Mouse (Mus musculus) hindbrain, embryonic 11.5 days (tissue): Measurements from ENCODE around the gene Dtx4. TPM values are rescaled to one million over a fixed set of nuclear protein-coding genes. Genes with fewer than 3 reads are reported as not detected.
A peak's percentile ranks its signal among the peaks of the same experiment; 100 is the strongest.

ENCODE experiments used
- ATAC-seq: fragments of 200-750 bp; cut with Nextera tagmentation; 2 replicates; pipeline ENCODE4 v1.8.0; 2017; ENCODE audit warnings: mild to moderate bottlenecking, moderate TSS enrichment, moderate library complexity; ENCODE audit not compliant: low FRiP score
- DNase-seq: peaks from one replicate; pipeline ENCODE4 v3.0.0-alpha.2; 2015; ENCODE audit warnings: low spot score
- H3K27ac ChIP-seq: fragments of 300-500 bp; sonication (generic); 2 replicates; pipeline ENCODE4 v1.5.1; 2014; ENCODE audit warnings: mild to moderate bottlenecking, low read depth, low read length
- H3K27me3 ChIP-seq: fragments of 300-500 bp; sonication (generic); 2 replicates; pipeline ENCODE4 v1.6.1; 2014; ENCODE audit warnings: mild to moderate bottlenecking, low read length, moderate library complexity, mixed read lengths; ENCODE audit not compliant: control insufficient read depth, insufficient read depth
- H3K36me3 ChIP-seq: fragments of 300-500 bp; sonication (generic); 2 replicates; pipeline ENCODE4 v1.6.1; 2014; ENCODE audit warnings: mild to moderate bottlenecking, low read length, moderate library complexity, mixed read lengths; ENCODE audit not compliant: control insufficient read depth, insufficient read depth
- H3K4me1 ChIP-seq: fragments of 300-500 bp; sonication (generic); replicated peaks from 2 replicates; pipeline ENCODE4 v1.6.1; 2014; ENCODE audit warnings: low read length, mixed read lengths; ENCODE audit not compliant: control insufficient read depth, insufficient read depth
- H3K4me2 ChIP-seq: fragments of 300-500 bp; sonication (generic); replicated peaks from 2 replicates; pipeline ENCODE4 v1.6.1; 2014; ENCODE audit warnings: mild to moderate bottlenecking, low read depth, low read length
- H3K4me3 ChIP-seq: fragments of 300-500 bp; sonication (generic); 2 replicates; pipeline ENCODE4 v1.5.1; 2014; ENCODE audit warnings: low read depth, low read length
- H3K9ac ChIP-seq: fragments of 300-500 bp; sonication (generic); 2 replicates; pipeline ENCODE4 v1.6.1; 2014; ENCODE audit warnings: low read depth, low read length
- H3K9me3 ChIP-seq: fragments of 300-500 bp; sonication (generic); 2 replicates; pipeline ENCODE4 v1.6.1; 2016; ENCODE audit warnings: low read length; ENCODE audit not compliant: control insufficient read depth
- WGBS: fragments of 180-500 bp; shearing (Covaris S2); extraction: QIAGEN DNeasy Blood & Tissue Kit; methylation state at CpG from one replicate; pipeline ENCODE4 v1.1.7; 2014; 5-methylcytosine and 5-hydroxymethylcytosine counted together
- polyA plus RNA-seq: library from polyadenylated mRNA; unstranded; fragments of >200 nt; fragmentation: Nextera tagmentation; extraction: Ambion mirVana; gene quantifications from 2 replicates; pipeline ENCODE4 v1.2.1, GENCODE M21; 2014

Gene Dtx4
- polyA plus RNA-seq, 1 experiment from 2014 or later, result 55.4 TPM

DNA sequence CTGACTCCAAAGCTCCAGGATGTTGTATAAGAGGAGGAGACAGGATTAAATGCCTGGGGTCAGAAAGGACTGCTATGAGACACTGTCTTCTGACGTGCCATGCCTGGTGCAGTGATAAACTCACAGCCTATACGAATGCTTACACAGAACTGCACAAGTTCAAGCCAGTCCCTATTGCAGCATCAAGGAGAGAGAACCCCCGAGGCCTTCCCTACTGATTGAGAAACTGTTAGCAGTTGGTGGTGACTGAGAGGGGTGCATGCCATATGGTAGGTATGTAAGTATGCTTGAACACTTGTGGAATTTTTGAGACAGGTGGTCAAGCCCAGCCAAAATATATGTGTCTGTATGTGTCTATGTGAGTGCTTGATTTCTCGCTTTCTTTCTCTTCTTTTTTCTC is 22.1 kb upstream of the Dtx4 start:
- no peaks in the 10 kb centered on the region for H3K9me3 ChIP-seq
- no peak for ATAC-seq
- H3K36me3 ChIP-seq, result no peaks in the 10 kb centered on the region
- no peak for DNase-seq
- no peaks in the 10 kb centered on the region for H3K27me3 ChIP-seq
- 61% methylated on average over 4 of the region's 4 CpGs for WGBS
- H3K4me3 ChIP-seq, result no peak overlapping the region
- no peak overlapping the region for H3K4me2 ChIP-seq
- H3K4me1 ChIP-seq, result no peaks in the 10 kb centered on the region
- no peak overlapping the region for H3K27ac ChIP-seq
- no peak overlapping the region for H3K9ac ChIP-seq

DNA sequence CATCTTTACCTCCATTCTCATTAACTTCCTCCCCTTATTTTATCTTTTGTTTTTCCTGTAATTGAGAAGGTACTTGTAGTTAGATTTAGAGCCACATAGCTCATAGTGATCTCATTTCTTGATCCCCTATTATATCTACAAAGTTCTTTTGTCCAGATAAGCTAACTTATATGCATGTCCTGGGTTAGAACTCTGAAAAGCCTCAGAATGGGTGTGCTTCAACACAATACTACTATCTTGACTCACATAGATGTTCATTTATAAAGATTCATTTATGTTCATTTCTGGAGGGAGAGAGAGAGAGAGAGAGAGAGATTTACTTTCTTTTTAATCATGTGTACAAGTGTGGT is 17.3 kb upstream of the Dtx4 start:
- Histone ChIP-seq H3K4me2 (no peak overlapping the region), H3K27ac (no peak overlapping the region), H3K4me3 (peak overlapping the region; percentile 42), H3K9ac (no peak overlapping the region), H3K36me3 (no peaks in the 10 kb centered on the region), H3K9me3 (no peaks in the 10 kb centered on the region), H3K4me1 (no peaks in the 10 kb centered on the region), H3K27me3 (no peaks in the 10 kb centered on the region)
- ATAC-seq (no peak; the same call in 1 of the 2 replicates), DNase-seq (no peak)

DNA sequence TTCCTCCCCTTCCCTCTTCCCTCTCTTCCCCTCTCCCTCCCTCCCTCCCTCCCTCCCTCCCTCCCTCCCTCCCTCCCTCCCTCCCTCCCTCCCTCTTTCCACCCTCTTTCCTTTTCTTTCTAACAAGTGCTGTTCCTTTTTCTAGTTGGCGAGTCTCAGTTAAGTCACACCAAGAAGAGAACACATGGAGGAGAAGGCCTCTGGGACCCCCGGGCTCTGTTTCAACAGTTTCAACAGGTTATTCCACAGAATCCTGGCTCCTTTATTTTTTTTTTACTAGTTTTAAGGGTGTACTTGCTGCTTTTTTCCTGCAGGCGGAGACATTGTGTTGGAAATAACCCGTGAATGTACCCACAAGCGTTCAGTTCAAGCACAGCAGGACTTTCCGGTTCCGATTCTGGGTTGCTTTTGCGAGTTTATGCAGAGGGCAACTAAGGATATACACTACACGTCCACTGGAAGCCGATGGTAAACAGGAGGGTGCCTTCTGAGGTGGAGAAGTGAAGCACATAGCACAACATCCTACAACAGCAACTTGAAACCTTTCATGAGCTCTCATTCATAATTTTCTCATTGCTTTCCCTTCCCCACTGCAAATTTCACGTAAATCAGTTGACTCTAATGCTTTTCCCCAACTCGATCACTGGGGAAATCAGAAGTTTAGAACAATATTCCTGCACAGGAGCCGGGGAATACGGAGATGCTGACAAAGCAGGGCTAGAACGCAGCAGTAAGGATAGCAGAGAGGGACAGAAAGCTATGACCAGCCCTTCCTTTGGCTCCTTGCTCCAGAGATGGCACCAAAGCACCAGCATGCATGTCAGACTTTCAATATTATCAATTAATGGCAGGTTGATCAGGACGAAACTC is 16.7 kb upstream of the Dtx4 start:
- Histone ChIP-seq H3K27ac (no peak overlapping the region), H3K4me3 (peak overlapping the region; percentile 42)

DNA sequence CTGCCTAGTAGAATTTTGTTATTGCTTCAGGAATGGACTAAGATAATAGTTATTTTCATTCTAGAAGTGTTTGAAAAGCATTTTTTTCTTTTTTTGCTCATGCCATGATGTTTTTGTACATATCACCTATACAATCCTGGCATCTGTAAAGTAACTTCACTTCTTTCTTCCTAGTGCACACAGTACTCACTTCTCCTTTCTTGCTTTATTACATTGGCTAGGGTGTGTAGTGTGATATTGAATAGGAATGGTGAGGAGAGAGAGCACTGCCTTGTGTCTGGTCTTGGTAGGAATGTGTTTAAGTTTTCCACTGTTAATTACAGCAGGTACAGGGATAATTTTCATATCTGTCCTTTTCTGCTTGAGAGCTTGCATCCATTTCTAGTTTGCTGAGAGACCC is 13.4 kb upstream of the Dtx4 start:
- no peaks in the 10 kb centered on the region for H3K27me3 ChIP-seq
- no peaks in the 10 kb centered on the region for H3K36me3 ChIP-seq
- DNase-seq (no peak), ATAC-seq (no peak)
- H3K9me3 ChIP-seq, result no peaks in the 10 kb centered on the region
- H3K27ac ChIP-seq, result no peak overlapping the region
- no peak overlapping the region for H3K9ac ChIP-seq
- no peaks in the 10 kb centered on the region for H3K4me1 ChIP-seq
- no peak overlapping the region for H3K4me3 ChIP-seq
- no peak overlapping the region for H3K4me2 ChIP-seq

More for the DNA sequence above, 16.7 kb upstream of the Dtx4 start:
- no peaks in the 10 kb centered on the region for H3K36me3 ChIP-seq
- DNase-seq, result peak; percentile 80
- peak overlapping the region; percentile 55 for H3K9ac ChIP-seq
- ATAC-seq, result peak; percentile 88
- no peaks in the 10 kb centered on the region for H3K9me3 ChIP-seq
- no peaks in the 10 kb centered on the region for H3K27me3 ChIP-seq
- H3K4me2 ChIP-seq, result peak overlapping the region; percentile 61
- 2% methylated on average over 15 of the region's 16 CpGs for WGBS
- no peaks in the 10 kb centered on the region for H3K4me1 ChIP-seq

DNA sequence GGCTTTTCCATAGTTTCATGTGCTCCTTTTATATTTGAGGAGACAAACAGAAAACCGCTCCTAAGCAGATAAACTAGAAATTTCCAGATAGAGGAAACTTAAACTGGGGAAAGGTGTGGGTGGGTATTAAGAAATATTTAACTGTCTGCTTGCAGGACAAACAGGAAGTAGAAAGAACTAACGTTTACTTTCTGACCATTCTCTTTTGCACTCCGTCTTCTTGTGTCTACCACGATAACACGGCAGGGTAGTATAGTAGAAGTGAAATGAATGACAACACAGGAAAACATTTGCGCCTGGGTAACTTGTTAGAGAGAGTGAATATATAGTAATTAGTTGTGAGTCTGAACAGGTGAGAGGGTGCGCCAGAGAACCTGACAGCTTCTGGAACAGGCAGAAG is 1.5 kb upstream of the Dtx4 start:
- Histone ChIP-seq H3K4me1 (peaks cover 7% of the 10 kb centered on the region; the same call in 1 of the 2 replicates), H3K27ac (no peak overlapping the region), H3K4me2 (no peak overlapping the region), H3K36me3 (no peaks in the 10 kb centered on the region), H3K9me3 (no peaks in the 10 kb centered on the region), H3K27me3 (no peaks in the 10 kb centered on the region), H3K9ac (no peak overlapping the region), H3K4me3 (no peak overlapping the region)
- 89% methylated on average over 7 of the region's 7 CpGs for WGBS
- DNase-seq, result no peak
- ATAC-seq, result no peak

DNA sequence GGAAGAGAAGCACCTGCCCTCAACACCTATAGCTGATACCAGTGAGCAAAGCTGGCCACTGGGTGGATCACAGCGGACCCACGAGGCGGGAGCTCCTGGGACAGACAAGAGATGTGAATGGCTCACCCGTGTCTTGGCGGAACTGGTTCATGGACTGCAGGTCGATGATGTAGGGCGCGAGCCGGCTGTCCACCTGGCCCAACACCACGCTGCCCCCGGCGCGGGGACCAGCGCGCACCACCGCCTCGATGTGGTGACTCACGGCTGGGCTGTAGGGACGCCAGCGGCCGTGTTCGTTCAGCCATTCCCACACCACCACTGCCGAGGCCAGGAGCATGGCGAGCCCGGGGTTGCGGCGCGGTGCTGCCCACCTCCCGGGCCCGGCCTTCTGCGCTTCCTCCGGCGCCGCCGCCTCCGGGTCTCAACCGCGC is 358 bp downstream of the Dtx4 start:
- 0 out of 2 replicates have a peak, but pooled peaks cover 4% of the 10 kb centered on the region for H3K36me3 ChIP-seq
- H3K9ac ChIP-seq, result peak overlapping the region; percentile 99
- no peaks in the 10 kb centered on the region for H3K9me3 ChIP-seq
- peak overlapping the region; percentile 78 for H3K4me2 ChIP-seq
- peak overlapping the region; percentile 92 for H3K4me3 ChIP-seq
- no peaks in the 10 kb centered on the region for H3K27me3 ChIP-seq
- DNase-seq (peak; percentile 65), ATAC-seq (peak; percentile 50)
- under 1% methylated on average over 32 of the region's 38 CpGs for WGBS
- peak overlapping the region; percentile 98 for H3K27ac ChIP-seq
- peaks cover 8% of the 10 kb centered on the region for H3K4me1 ChIP-seq

DNA sequence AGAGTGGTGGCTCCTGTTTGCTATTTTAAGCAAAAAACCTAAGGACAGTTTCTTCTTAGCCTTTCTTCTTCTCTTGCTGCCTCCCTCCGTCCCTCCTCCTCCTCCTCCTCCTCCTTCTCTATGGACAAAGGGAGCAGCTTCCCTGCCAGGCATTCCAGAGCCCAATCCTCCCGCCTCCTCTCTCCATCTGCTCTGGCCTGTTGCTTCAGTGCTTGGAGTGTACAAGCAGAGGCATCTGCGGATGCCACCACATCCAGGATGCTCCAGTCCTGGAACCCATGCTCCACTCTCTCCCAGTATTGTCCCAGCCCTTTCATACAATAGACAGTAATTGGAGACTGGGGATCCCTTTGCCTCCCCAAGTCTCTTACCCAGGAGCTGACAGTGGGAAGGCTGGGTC is 1.1 kb downstream of the Dtx4 start:
- Histone ChIP-seq H3K9ac (peak overlapping the region; percentile 99), H3K4me2 (peak overlapping the region; percentile 78), H3K4me1 (peaks cover 13% of the 10 kb centered on the region), H3K9me3 (no peaks in the 10 kb centered on the region), H3K36me3 (0 out of 2 replicates have a peak, but pooled peaks cover 4% of the 10 kb centered on the region), H3K27me3 (no peaks in the 10 kb centered on the region), H3K27ac (peak overlapping the region; percentile 98), H3K4me3 (peak overlapping the region; percentile 92)
- DNase-seq, result peak; percentile 69
- ATAC-seq, result peak; percentile 41
- WGBS, result 0% methylated on average over 3 of the region's 3 CpGs

DNA sequence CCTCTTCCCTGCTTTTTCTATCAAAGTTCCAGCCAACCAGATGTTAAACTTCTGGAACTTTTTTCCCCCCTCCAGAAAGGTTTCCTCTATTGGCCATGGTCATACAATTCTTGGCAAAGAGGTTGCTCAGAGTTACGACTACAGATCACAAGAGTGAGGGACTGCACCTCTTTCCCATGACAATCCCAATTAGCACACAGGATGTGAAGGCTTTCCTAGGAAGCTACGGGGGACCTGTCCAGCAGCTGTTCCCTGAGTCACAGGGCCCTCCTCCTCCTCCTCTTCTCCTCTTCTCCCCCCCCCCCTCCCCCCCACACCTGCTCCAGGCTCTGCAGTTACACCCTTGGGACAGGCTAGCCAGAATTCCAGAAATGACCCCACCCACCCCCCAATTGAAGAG is 1.8 kb downstream of the Dtx4 start:
- Histone ChIP-seq H3K27ac (peak overlapping the region; percentile 98), H3K36me3 (0 out of 2 replicates have a peak, but pooled peaks cover 4% of the 10 kb centered on the region), H3K4me2 (peak overlapping the region; percentile 78), H3K4me1 (peaks cover 13% of the 10 kb centered on the region), H3K9me3 (no peaks in the 10 kb centered on the region), H3K4me3 (peak overlapping the region; percentile 92), H3K27me3 (no peaks in the 10 kb centered on the region), H3K9ac (peak overlapping the region; percentile 99)
- ATAC-seq, result peak; percentile 8; the same call in 1 of the 2 replicates
- no peak for DNase-seq
- WGBS, result 17% methylated on average over 2 of the region's 2 CpGs

DNA sequence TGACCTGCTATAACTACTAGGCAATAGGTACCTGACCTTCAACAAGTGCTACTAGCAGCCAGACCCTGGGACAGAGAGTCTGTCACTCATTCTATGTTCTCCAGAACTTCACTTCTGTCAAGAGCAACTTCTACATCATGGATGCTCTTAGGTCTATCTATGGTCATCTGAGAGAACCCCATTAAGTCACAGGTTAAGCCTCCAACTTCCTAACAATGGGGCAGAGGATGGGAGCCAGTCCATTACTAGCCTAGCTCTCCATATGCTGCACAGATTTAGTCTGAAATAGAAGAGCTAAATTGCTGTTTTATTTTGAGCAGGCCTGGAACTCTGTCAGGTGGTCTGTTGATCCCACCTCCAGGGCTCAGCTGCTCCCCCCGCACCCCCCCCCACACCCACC is 2.3 kb downstream of the Dtx4 start:
- 38% methylated on average over 1 of the region's 1 CpGs for WGBS
- ATAC-seq, result no peak
- Histone ChIP-seq H3K4me1 (peaks cover 13% of the 10 kb centered on the region), H3K27me3 (no peaks in the 10 kb centered on the region), H3K36me3 (0 out of 2 replicates have a peak, but pooled peaks cover 4% of the 10 kb centered on the region), H3K9me3 (no peaks in the 10 kb centered on the region), H3K27ac (peak overlapping the region; percentile 72), H3K4me3 (peak overlapping the region; percentile 92), H3K9ac (peak overlapping the region; percentile 99), H3K4me2 (peak overlapping the region; percentile 78)
- no peak for DNase-seq
